Mouse (Mus musculus) cerebellum, postnatal 14 days (tissue): ENCODE data around the gene Klf6.

Source experiments
- DNase-seq, 2 experiments: peaks; one replicate each; pipeline ENCODE4 v3.0.0; 2021; ENCODE audit warnings: mixed read lengths in 2 of 2

The Klf6 gene

GRCm38 (mm10) chr13:5913201-5913600 is 51.9 kb downstream of the Klf6 start:
- DNase-seq = no peak

GRCm38 (mm10) chr13:5917360-5917759 is 56.1 kb downstream of the Klf6 start:
- DNase-seq = no peak

- DNase-seq = no peak
These were observed 58.7 kb downstream of the Klf6 start for GRCm38 (mm10) chr13:5919966-5920365.
